In genomic region chr14:121162822-121163221, GRCm38 (mm10) we compare ENCODE assay signal across 32 mouse cellular contexts.
"Had no signal": no experiment of that assay in that cellular context is flagged by ENCODE, and none has a peak within 500 bp of the region (broad histone marks: within the 10 kb centered on the region; RNA-seq: fewer than 3 reads in every experiment).

No protein-coding gene starts in this region.

- H3K4me2 ChIP-seq: limb, embryonic 12.5 days; limb, embryonic 13.5 days; limb, embryonic 15.5 days; liver, embryonic 11.5 days; liver, embryonic 12.5 days; liver, embryonic 13.5 days; liver, embryonic 15.5 days; lung, embryonic 14.5 days; lung, embryonic 15.5 days; midbrain, embryonic 11.5 days; midbrain, embryonic 12.5 days; midbrain, embryonic 13.5 days; midbrain, embryonic 15.5 days had no signal

- H3K36me3 ChIP-seq: limb, embryonic 15.5 days; liver, embryonic 12.5 days; liver, embryonic 13.5 days; liver, embryonic 15.5 days; lung, embryonic 15.5 days; midbrain, embryonic 10.5 days; midbrain, embryonic 12.5 days; midbrain, embryonic 13.5 days; midbrain, embryonic 15.5 days had no signal

- H3K9me3 ChIP-seq: limb, embryonic 10.5 days; limb, embryonic 12.5 days; limb, embryonic 13.5 days; limb, embryonic 15.5 days; liver, embryonic 12.5 days; liver, embryonic 13.5 days; liver, embryonic 15.5 days; lung, embryonic 15.5 days; midbrain, embryonic 10.5 days; midbrain, embryonic 12.5 days; midbrain, embryonic 13.5 days; midbrain, embryonic 15.5 days had no signal

- H3K4me3 ChIP-seq: left cerebral cortex, adult 2 months; limb, embryonic 10.5 days; limb, embryonic 12.5 days; limb, embryonic 13.5 days; limb, embryonic 15.5 days; liver, embryonic 12.5 days; liver, embryonic 13.5 days; liver, embryonic 15.5 days; lung, embryonic 15.5 days; megakaryocyte, embryonic 14.5 days; midbrain, embryonic 10.5 days; midbrain, embryonic 12.5 days; midbrain, embryonic 13.5 days; midbrain, embryonic 15.5 days; myocyte had no signal

- H3K9ac ChIP-seq: limb, embryonic 12.5 days; limb, embryonic 13.5 days; limb, embryonic 15.5 days; liver, embryonic 12.5 days; liver, embryonic 13.5 days; liver, embryonic 14.5 days; liver, embryonic 15.5 days; liver, postnatal 0 days; lung, embryonic 14.5 days; lung, embryonic 15.5 days; midbrain, embryonic 12.5 days; midbrain, embryonic 13.5 days; midbrain, embryonic 15.5 days had no signal

- H3K27me3 ChIP-seq: limb, embryonic 12.5 days; limb, embryonic 13.5 days; limb, embryonic 15.5 days; liver, embryonic 12.5 days; liver, embryonic 13.5 days; liver, embryonic 15.5 days; lung, embryonic 15.5 days; megakaryocyte, embryonic 14.5 days; midbrain, embryonic 12.5 days; midbrain, embryonic 13.5 days; midbrain, embryonic 15.5 days had no signal

- ATAC-seq: liver, embryonic 12.5 days; liver, postnatal 0 days; lung, postnatal 0 days; midbrain, embryonic 13.5 days; midbrain, embryonic 15.5 days; midbrain, embryonic 16.5 days had no signal

- H3K4me1 ChIP-seq: liver, embryonic 12.5 days; liver, embryonic 15.5 days; lung, embryonic 15.5 days; midbrain, embryonic 10.5 days had no signal

- H3K27ac ChIP-seq: left cerebral cortex, adult 2 months; limb, embryonic 10.5 days; limb, embryonic 12.5 days; limb, embryonic 13.5 days; limb, embryonic 15.5 days; liver, embryonic 12.5 days; liver, embryonic 13.5 days; liver, embryonic 14.5 days; liver, embryonic 15.5 days; lung, embryonic 15.5 days; macrophage; midbrain, embryonic 10.5 days; midbrain, embryonic 12.5 days; midbrain, embryonic 13.5 days; midbrain, embryonic 15.5 days had no signal

- DNase-seq: left cerebral cortex, postnatal 4 days; liver; liver, embryonic 13.5 days; liver, postnatal 0 days; lung, adult 18-20 months; lung, adult 2 months; lung, embryonic 14.5 days; lung, postnatal 10 days; lung, postnatal 14 days; lung, postnatal 36 days; lung, postnatal 4 days; midbrain, embryonic 14.5 days had no signal
